Mouse (Mus musculus) inflammation-experienced regulatory T-cells, adult 6 months (primary cell): ENCODE measurements at regions not wholly inside any gene's neighbourhood (a gene's known extent, or its start where the extent isn't known, plus 50 kb on each side); places are given as distances from the start of the nearest gene placed in this dataset.

Experiments
- ATAC-seq: one replicate; pipeline ENCODE4 v1.8.0; 2017

DNA sequence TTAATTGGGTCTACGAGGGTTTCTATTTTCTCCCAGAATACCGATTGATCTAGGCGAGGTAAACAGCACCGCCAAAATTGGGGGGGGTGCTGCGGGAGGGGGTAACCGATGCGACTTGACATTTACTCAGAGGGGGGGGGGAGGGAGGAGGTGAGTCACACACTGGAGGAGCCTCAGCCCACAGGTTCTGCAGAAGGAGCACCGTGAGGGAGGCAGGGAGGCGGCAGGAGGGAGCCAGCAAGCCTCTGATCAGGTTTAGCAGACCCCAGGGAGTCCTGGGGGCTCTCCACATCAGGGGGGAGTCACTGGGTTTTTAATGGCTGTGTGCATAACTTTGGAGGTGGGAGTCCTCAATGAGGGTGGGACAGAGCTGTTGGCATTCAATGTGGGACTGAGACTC is 51.3 kb upstream of the Ier5l start:
- ATAC-seq = no peak

DNA sequence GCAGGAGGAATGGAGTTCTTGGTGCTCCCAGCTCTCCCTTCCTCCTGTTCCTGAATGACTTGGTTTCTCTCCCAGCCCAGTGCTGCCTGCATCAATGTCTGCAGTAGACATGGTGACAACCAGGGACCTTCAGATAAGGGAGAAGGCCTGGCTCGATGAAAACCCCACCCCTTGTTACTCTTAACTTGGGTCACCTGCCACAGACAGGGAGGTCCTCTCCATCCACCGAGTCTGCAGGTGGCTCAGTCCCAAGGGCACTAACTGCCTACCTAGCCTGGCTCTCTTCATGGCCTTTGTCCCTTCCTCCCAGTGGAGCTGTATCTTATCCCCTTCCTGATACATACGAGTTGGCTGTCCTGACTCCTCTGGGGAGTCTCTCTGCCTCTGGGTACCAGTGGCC is 51.8 kb upstream of the Ier5l start:
- no peak for ATAC-seq

DNA sequence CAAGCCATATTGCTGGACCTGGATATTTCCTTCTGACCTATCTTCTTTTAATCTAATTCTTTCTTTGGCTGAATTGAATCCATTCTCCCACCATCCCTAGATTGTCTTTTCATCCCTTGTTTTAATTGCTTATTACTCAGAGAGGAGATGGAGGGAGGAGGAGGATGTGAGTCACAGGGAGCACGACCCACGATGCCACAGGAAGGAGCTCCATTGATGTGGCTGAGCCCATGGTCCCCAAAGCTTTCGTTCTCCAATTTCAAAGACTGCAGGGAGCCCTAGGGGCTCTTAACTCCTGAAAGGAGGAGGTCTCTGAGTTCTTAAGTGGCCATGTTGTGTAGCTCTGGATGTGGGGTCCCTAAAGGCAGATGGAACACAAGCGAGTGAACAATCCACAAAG is 53.5 kb upstream of the Ier5l start:
- peak; percentile 35 for ATAC-seq

DNA sequence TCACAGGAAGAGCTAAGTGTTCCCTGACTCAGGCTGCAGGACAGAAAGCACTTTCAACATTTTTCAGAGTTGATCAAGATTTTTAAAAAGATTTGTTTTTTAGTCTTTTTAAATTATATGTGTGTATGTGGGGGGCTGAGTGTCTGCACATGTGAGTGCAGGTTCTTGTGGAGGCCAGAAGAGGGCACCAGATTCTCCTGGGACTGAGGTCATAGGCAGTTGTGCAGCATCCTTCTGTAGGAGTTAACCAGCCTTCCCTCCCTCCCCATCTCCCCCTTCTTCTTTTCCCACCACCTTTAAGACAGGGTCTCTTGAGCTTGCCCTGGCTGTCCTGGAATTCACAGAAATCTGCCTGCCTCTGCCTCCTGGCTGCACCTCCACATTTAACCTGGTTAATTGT is 58.9 kb upstream of the Ier5l start:
- no peak for ATAC-seq

DNA sequence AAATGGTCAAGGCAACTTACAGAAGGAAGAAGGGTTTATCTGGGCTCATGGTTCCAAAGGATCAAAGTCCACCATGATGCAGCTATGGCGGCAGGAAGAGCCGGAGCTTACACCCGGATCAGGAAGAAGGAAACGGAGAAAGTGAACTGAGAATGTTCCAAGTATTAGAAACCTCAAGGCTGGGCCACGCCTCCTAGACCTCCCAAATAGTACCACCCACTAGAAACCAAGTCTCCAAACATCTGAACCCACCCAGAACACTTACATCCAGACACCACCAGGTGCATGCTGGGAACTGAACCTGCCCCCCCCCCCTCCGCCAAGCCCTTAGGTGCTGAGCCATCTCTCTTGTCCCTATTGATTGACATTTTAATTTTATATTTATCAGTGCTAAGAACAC is 59.3 kb upstream of the Ier5l start:
- ATAC-seq = no peak

DNA sequence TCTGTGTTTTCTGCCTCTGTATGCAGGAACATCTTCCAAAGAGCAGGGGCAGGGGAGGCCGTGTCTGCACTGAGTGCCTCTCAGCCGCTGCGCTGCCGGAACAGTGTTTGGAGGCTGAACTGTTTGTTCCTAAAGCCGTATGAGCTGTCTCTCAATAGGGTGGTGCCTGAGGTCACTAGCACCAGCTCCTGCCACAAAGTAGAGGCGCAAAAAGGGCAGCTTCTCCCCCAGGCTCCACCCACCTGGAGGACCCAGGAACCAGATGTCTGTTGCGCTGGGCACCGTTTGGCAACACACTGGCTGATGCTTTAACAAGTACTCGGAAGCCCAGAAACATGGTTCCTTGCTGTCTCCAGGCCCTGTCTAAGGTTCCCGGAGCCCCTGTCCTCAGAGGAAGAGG is 60.4 kb upstream of the Cstad start:
- no peak for ATAC-seq

DNA sequence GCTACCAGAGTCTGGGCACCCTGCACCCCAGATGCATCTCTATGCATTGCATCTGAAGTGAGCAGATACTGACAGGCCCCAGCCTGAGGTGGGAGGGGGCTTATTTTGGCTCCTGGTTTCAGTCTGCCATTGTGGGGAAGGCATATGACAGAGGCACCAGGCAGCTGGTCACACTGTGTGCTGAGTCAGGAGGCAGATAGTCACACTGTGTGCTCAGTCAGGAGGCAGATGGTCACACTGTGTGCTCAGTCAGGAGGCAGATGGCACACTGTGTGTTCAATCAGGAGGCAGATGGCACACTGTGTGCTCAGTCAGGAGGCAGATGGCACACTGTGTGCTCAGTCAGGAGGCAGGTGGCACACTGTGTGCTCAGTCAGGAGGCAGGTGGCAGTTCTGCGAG is 55.5 kb upstream of the Cstad start:
- ATAC-seq = no peak

DNA sequence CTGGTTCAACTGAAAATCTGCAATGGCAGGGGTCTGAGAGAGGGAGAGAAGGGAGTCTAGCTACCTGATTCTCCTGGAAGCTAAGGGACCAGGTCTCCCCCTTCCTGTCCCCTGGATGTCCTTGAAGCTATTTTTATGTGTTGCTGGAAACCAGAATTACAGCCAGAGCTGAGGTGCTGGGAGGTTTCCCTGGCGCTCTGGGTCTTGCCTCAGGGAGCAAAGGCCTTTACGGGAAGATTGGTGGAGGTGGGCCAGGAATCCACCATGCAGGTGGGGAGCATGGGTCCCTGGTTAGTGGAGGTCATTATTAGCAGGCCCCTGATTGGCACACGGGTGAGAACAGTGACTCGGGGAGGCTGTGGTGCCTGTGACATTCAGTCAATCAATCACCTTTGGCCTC is 53.3 kb upstream of the Cstad start:
- no peak for ATAC-seq

DNA sequence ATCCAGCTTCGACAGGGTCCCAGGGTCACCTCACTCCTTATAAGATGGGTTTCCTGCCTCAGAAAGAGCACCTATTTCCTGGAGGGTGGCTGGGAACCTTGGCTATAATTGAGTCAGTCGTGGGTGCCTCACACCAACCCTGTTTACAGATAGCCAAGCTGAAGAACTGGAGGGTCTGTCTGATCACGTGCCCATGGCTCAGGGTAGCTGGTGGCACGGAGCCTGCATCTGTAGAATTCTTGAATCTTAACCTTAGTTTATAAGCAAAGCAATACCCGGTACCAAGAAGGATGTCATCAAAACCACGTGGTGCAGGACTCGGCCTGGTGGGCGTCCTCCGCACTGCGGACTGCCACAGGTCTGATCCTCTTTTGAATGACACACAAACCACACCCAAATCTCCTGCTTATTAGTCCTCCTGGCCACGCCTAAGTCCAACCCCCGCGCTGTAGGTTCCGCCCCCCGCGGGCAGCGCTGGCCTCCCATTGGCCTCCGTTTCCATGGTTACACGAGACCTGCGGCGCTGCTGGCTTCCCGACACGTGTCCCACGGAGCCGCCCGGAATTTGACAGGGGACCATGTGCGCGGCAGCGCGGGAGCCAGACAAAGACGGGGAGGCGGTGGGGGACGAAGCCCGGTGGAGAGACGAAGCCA is 49.9 kb upstream of the Cstad start:
- ATAC-seq = peak; percentile 68
